Mouse (Mus musculus) spleen, adult 2 months (tissue): ENCODE results near the gene Gpc5.

Experiments used
- CTCF ChIP-seq: fragments of 200-500 bp; IDR thresholded peaks from 2 replicates; pipeline ENCODE4 v1.5.1; 2011; ENCODE audit warnings: mild to moderate bottlenecking, inconsistent platforms; ENCODE audit not compliant: insufficient read depth, insufficient read length, insufficient replicate concordance; ENCODE audit errors: extremely low read depth
- POLR2A ChIP-seq: fragments of 200-500 bp; IDR thresholded peaks from 2 replicates; pipeline ENCODE4 v1.6.1; 2011; ENCODE audit warnings: low read depth, low read length, inconsistent platforms

GRCm38 (mm10) chr14:115413429-115413828 lies 321.4 kb downstream of the Gpc5 start:
- no peak for TF ChIP-seq POLR2A
- TF ChIP-seq CTCF = no peak
